Mouse (Mus musculus) retina, postnatal 7 days (tissue): ENCODE data around the gene Rex1bd.

Experiments used
- DNase-seq: peaks from one replicate; pipeline ENCODE4 v3.0.0-alpha.2; 2012; ENCODE audit warnings: low read depth, low spot score

Rex1bd gene

DNA sequence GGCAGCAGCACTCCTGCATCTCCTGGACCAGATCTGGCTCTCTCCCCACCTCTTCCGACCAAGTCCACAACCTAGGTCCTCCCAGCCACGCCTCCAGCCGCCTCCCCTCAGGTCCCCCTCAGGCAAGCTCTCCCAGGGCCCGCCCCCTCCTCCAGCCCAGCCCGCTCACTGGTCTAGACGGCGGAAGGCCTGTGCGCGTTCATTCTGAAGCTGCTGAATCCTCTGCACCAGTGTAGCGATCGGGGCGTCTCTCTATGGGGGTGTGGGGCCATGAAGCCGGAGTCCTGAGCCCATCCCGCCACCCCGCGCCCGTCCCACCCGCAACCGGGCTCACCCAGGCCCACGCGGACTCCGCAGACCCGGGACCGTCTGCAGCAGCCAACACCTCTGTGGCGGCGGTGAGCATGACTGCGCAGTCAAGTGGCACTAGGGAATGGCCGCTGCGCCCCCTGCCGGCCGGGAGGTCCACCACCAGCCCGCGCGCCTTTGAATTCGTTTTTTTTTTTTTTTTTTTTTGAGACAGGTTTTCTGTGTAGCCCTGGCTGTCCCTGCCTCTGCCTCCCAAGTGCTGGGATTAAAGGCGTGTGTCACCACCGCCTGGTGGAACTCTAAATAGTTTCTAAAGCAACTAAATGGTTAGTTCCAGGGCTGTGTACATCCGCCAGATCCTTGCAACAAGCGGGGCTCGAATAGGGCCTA is at the start of gene Rex1bd:
Rex1bd (minus strand) TSS at position 425 of the 699 bp plus-strand sequence.
- DNase-seq = peak; percentile 87

DNA sequence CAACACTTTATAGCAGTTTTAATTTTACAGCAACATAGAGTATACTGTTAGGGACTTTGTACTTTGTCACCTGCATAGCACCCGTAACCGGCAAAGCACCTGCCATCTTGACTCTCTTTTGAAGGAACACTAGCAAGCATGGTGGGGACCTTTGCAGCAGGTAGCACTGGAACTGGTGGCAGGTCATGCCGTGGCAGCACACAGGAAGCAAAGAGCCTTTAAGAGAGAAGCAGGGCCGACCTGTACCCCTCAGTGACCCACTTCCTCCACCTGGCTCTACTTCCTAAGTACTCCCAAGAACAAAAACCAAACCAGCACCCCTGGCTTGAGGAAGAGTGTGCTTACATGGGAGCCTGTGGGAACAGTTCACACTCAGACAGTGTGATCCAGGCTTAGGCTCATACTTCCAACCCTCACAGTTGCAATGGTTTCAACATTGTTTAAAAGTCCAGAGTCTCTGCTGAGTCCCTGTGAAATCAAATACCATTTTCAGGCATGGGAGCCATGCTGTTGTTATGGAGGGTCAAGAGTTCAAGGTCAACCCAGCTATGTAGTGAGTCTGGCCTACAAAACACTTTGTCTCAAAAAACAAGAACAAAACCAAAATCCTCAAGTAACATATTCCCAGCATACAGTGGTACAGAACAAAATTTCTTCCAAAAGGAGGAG is 48.7 kb upstream of the Rex1bd start:
- no peak for DNase-seq

DNA sequence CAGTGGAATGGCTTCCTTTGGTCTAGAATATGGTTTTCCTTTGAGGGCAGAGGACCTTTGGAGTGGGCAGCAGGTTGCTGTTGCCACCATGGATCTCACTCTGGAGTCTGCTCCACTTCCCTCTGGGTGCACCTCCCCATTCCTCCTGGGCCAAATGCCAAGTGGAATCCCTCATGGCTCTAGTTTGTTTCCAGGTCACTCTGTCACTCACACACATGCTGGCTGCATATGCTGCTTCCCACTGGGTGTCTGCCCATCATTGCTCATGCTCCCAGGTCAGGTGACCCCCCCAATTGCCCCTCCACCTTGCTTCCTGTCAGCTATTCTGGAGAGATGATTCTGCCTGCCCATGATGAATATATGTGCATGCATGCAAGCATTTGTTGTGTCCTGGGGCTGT is 47.2 kb upstream of the Rex1bd start:
- no peak for DNase-seq

DNA sequence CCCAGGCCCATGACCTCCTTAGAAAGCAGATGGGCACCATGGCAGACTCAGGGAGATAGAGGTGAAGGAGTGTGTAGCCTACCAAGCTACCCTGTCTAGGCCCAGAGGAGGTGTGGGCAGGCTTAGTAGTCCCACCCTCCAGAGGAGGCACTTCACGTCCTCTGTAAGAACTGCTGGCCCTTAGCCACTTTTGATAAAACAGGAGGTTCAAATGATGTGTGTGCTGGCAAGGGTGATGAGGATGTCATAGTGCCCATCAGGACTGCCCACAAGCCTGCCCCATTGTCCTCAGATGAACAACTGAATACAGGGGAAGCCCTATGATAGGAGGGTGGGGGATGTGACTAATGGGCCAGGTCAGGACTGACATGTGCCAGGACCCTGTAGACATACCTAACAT is 46.3 kb upstream of the Rex1bd start:
- no peak for DNase-seq

DNA sequence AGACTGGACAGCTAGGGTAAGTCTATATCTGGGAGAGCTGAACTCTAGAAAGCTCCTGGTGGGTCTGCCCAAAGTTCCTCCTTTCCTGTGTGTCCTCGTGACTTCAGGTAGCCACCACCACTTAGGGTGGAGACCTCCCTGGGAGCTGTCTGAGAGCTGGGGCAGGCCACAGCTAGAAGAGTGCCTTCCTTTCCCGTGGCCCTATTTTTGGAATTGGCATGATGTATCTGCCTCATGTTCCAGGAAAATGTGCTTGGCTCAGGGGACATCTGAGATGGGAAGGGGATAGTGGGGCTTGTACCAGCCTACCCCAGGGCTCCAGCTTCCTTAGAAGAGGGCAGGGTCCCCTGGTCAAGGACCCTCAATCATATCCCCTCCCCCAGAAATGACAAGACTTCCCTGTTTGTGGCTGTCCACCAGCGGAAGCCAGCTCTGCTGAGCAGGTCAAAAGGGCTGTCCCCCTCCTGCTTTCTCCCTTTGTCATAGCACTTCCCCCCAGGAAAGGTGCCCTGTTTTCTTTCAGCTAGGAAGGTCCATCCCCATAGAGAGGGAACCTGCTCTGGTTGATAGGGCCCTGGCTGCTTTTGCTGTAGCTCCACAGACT is 45.1 kb upstream of the Rex1bd start:
- DNase-seq = no peak

DNA sequence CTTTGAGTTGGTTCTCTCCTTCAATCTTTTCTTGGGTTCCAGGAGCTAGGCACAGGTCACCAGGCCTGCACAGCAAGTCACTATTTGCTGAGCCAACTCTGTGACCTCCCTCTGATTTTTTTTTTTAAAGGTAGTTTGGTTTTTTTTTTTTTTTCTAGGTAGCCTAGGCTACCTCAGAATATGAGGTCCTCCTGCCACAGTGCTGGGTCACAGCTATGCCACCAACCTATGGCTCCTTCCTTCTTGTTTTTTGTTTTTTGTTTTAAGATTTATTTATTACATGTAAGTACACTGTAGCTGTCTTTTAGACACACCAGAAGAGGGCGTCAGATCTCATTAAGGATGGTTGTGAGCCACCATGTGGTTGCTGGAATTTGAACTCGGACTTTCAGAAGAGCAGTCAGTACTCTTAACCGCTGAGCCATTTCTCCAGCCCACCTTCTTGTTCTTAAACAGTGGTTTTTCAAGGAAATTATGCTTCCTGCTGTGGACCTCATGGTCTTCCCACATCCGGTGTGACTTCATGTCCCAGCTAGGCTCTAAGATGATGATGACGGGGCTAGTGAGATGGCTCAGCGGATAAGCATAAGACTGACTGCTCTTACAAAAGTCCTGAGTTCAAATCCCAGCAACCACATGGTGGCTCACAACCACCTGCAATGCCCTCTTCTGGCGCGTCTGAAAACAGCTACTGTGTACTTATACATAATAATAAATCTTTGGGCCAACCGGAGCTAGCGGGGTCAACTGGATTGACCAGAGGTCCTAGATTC is 43.0 kb upstream of the Rex1bd start:
- DNase-seq = no peak

DNA sequence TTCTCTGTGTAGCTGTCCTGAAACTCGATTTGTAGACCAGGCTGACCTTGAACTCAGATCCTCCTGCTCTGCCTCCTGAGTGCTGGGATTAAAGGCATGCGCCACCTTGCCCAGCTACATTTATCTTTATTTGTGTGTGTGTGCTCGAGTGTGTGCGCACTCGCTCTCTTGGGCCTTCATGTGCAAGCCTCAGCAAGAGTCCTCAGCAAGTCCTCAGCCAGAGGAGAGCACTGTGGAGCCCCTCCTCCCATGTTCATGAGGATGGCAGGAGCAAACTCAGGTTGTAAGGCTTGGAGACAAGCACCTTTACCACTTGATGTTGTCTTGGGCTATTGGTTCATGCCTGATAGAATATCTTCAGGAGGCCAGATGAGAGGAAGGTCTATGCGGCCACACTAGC is 41.2 kb upstream of the Rex1bd start:
- no peak for DNase-seq

DNA sequence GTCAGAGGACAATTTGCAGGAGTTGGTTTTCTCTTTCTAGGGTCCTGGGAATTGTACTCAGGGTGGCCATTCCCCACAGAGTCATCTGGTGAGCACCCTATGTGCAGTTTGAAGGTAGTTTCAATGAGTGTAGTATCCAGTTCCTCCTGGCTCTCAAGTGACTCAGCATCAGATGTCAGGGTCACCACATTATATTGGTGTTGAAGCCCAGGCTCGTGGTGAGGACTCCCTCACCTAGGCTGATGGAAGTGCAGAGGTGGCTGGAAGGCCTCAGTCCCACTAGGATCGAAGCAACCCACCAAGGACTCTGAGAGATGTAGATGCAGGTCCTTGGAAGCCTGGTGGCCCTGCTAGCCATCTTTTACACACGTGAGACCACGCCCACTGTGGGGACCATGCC is 39.9 kb upstream of the Rex1bd start:
- no peak for DNase-seq

DNA sequence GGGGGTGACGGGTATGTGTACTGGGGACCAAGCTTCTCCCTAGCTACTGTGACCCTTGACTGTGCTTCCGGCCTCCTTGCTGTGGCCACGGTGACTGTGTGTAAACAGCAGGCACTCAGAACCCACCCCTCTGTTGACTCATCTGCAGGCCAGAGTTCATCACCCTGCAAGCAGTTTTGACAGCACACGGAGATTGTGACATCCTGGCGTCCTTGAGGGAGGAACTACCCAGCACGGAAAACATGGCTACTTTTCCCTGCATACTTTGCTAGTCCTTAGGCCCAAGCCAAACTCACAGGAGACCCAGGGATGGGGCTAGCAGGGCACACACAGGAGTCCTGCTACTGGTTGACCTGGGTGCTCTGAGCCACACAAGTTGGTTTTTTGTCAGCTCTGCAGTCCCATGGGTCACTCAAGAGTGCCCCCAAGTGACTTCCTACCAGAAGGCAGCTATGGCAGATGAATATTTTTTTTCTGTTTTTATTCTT is 37.7 kb upstream of the Rex1bd start:
- DNase-seq = no peak

DNA sequence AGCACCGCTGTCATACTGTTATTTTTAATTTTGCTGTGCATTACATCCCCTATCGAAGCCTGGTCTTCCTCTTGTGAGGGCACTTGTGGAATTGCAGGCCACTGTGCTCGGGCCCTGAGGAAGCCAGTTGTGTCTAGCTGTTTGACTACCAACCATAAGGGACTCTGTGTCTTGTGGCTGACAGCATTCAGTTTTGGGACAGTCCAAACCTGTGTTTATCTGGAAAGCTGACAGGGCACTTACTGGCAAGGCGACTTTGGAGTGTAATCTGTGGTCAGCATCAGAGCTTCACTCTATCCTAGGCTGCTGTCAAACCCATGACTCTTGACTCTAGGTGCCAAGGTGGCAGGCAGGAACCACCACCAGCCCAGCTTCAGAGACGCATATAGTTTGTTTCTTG is 34.5 kb upstream of the Rex1bd start:
- DNase-seq = no peak

DNA sequence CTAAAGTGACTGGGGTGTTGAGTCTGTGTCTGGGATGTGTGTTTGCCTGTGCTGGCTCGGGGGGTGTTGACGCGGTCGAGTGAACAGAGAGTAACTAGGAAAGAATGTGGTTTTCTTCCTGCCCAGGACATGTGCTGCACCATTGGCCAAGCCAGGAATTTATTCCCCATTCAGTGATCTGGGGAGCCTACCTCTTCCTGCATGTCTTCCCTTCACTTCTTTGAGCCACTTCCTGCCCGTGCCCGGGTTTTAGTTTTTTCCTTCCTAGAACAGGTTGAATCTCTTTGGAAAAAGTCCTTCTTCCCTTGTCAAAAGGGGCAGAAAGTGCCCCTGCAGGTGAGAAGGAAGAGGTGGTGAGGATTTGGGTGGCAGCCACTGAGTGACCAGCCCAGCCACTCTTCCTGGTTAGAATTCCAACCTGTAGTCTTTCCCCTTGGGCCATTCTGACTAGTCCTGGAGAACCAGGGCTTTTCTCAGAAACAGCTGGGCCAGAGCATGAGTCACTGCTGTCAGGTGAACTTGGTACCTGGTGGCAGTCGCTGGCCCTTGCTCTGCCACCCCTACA is 34.0 kb upstream of the Rex1bd start:
- no peak for DNase-seq

DNA sequence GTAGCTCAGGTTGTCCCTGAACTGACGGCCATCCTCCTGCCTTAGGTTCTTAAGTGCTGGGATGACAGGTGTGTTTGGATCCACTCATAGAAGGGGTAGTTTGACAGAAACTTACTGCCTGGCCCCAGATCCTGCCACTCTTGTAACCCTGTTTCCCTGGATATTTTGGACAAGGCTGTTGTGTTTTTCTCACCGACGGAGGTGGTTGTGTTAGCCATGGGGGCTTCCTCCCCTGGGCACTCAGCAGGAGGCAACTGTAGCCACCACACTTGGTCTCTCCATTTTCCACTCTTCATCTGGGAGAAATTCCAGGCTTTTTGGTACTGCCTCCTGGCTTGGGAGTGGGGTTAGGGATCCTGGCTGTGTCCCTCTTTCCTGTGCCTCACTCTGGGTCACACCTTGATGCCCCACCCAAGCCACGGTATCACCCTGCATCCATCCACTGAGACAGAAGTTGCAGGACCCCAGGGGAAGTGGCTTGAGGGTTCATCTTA is 33.5 kb upstream of the Rex1bd start:
- no peak for DNase-seq

DNA sequence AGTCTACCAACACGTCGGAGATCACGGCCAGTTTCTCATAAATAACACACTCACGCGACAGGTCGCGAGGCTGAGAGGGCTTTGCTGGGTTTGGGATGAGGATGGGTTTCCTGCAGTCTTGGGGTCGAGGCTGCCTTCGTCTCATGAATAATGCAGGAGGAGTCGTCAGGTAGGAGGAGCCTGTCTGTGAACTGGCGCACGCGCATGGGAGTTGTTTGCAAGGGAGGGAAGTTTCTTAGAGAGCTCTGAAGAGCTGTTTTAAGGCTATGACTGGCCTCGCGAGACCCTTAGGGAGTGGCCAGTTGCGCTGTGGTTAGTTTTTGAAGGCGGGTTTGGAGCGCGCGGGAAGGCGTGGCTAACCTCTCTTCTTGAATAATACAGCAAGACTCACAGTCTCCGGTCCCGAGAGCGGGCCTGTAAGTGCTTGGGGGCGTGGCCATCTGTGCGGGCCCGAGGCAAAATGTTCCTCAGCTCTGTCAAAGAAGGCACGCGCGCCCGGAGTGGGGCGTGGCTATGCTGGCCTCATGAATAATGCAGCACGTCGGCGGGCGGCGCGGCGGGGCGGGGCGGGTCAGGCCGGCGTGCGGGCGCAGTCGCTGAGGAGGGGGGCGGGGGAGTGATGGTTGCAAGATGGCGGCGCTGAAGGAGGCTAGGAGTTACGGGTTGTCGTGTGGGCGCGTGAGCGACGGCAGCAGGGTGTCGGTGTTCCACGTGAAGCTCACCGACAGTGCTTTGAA is 32.7 kb upstream of the Rex1bd start, which contains the start of gene Ell:
Ell (plus strand) TSS at position 381 of the 737 bp plus-strand sequence.
- DNase-seq = peak; percentile 95

DNA sequence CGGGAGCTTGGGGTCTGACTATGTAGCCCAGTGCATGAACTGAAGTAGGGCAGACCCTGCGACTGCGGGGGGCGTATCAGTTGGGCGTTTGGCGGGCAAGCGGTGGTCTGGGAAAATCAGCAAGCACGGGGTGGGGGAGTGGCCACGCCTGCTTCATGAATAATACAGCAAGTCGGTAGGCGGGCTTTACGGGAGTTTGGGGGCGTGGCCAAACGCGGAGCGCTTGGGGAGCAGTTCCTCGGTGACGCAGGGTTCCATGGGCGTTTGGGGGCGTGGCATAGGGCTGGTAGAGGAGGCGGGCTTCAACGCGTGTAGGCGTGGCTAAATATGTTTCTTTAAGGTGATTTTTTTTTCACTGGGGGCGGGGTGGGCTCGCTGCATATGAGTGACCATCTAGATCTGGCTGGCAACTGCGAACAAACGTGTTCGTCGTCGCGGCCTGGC is 32.1 kb upstream of the Rex1bd start:
- peak; percentile 99 for DNase-seq

DNA sequence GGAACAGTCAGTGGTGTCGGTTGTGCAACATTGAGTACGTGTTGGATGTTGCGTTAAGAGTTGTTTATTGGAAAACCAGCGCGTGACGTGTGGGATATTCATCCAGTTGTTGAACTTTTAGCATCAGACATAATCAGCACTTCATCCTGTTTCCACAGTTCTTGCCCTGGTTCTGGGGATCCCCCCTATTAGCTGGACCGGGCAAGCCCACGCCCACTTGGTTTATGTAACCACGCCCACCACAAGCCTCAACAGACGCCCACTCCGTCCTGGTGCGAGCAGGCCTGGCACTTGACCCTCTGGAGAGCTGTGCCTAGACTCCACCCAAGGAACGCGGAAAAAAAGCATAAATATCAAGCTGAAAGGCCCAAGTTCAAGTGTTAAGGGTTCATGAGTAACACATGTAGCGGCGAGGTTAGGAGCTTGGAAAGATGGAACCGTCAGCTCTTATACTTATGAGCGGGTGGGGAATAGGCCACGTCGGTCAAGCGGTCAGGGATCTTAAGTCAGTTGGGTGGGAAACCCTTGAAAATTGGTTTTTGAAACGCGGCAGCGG is 31.6 kb upstream of the Rex1bd start:
- DNase-seq = no peak

DNA sequence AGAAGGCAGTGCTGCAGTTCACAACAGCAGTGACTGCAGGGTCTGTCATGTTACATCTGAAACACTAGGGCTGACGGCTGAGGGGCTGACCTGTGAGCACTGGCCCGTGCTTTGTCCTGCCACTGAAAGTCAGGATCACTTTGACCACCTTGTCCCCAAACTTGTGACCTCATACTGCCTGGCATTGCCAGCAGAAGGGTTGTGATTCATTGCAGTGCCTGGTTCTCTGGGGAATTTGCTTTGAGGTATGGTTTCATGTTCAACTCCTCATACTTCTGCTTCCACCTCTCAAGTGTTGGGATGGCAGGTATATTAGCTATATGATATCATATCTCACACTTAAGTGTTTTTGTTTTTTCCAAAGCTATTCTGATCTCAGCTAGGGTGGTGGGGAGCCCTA is 29.1 kb upstream of the Rex1bd start:
- DNase-seq = no peak

DNA sequence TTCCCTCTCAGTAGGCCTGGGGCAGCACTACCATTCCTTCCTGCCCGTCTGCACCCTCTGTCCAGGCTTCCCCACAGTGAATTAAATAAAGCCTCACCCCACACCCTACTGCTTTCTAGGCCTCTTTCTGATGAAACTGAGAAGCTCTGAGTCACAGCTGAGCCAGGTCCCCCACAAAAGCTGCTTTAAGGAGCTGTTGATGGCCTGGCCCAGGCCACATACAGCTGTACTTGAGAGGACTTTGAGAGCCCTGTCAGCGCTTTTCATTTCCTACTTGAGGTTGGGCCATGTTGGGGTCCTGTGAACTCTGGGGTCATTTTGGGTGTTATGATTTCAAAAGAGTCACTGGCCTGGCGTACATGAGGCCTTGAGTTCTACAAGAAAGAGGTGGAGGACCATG is 28.7 kb upstream of the Rex1bd start:
- DNase-seq = no peak

DNA sequence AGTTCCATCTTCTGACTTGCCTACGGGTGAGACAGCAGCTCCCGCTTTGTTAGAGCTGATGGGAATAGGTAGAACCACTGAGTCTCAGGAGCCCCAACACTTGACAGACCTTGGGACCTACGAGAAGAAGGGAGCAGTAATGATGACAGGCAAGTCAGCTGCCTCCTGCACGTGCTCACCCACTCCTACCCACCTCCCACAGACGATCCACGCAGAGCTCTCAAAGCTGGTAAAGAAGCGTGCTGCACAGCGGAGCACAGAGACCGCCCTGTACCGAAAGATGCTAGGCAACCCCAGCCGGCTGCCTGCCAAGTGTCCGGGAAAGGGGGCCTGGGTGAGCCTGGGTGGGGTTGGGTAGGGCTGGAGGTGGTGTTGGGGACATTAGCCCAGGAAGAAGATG is 27.7 kb upstream of the Rex1bd start:
- no peak for DNase-seq

DNA sequence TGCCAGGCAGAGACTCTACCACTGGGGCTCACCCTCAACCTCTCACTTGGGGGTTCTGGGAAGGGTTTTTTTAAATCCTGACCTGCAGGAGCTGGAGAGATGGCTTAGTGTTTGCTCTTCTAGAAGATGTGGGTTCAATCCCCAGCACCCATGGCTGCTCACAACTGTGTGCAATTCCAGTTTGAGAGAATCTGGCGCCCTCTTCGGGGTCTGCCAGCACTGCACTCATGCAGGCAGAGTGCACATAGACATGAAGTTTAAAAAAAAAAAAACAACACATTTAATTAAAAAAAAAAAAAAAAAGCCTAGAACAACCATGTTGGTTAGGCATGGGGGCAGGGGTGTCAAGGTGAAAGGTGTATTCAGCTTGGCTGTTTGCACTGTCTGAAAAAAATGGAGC is 23.8 kb upstream of the Rex1bd start:
- DNase-seq = no peak

DNA sequence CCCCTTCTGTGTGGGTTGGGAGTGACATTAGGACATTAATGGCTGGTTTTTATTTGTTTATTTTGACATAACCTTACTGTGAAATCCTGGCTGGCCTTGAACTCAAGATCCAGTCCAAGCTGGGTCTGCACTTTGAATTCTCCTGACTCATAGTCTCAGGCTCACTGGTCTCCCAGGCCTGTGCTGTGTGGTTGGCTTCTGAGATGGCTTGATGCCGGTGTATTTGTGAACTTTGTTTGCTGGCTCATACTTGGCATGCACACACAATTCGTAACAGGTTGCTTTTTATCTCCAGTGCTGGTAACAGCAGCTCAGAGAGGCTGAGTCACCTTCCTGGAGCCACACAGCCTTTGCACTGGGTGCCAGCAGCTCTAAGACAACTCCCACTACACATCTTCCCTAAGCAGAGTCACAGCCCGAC is 23.2 kb upstream of the Rex1bd start:
- no peak for DNase-seq
